Comparison of ENCODE assay signal across 35 mouse cellular contexts in genomic region chr5:14963821-14964220, GRCm38 (mm10). TPM values are rescaled to one million over a fixed set of nuclear protein-coding genes. Genes with fewer than 3 reads are reported as not detected.
DNase-seq lines count a peak whose midpoint lies in the region; ATAC-seq and TF ChIP-seq lines count a peak whose summit lies in the region.
"Not testable (repeated sequence)": the region's sequence is repeated elsewhere in the genome, so short reads cannot be mapped to it uniquely, and the experiment has no call there.
"Had no signal": no experiment of that assay in that cellular context is flagged by ENCODE, and none has a peak within 500 bp of the region (broad histone marks: within the 10 kb centered on the region; RNA-seq: fewer than 3 reads in every experiment).

No protein-coding gene starts in this region.

- H3K9ac ChIP-seq in ES-E14 (ENCODE audit: insufficient read depth, low read depth, low read length, poor library complexity, severe bottlenecking); embryonic facial prominence, embryonic 11.5 days (replicated peaks; ENCODE audit: low read length); midbrain, postnatal 0 days (replicated peaks; ENCODE audit: low read length, poor library complexity, severe bottlenecking): not testable (repeated sequence)

- peak; percentile 60 for DNase-seq in 416B (ENCODE audit: low read depth)
- peak; percentile 42 for DNase-seq in ES-E14 (ENCODE audit: low read depth, low spot score)
- peak; percentile 3 for DNase-seq in WW6 (ENCODE audit: low read depth, low spot score)
- peak; percentile 5 for DNase-seq in embryonic facial prominence, embryonic 11.5 days (ENCODE audit: low spot score)
- DNase-seq in induced T-regulatory cell, adult 2 months (ENCODE audit: low read depth): peak; percentile 5
- not testable (repeated sequence) for DNase-seq in left cerebral cortex, adult 2 months (ENCODE audit: extremely low spot score in 1 of 2, low spot score in 2 of 2)
- peak; percentile 20 for DNase-seq in midbrain, postnatal 0 days (ENCODE audit: low spot score)

- H3K36me3 ChIP-seq in ES-E14 (ENCODE audit: control insufficient read depth, insufficient read depth, low read length, poor library complexity, severe bottlenecking); embryonic facial prominence, embryonic 11.5 days (replicated peaks; ENCODE audit: control insufficient read depth, insufficient read depth, low read depth, low read length); midbrain, postnatal 0 days (ENCODE audit: insufficient read depth, low read length): not testable (repeated sequence)

- not testable (repeated sequence) for H3K27ac ChIP-seq in ES-E14 (ENCODE audit: insufficient read depth, low read depth, low read length, poor library complexity, severe bottlenecking); embryonic facial prominence, embryonic 11.5 days (replicated peaks; ENCODE audit: low read depth, low read length); left cerebral cortex, adult 2 months; midbrain, postnatal 0 days (ENCODE audit: low read depth, low read length)

- not testable (repeated sequence) for H3K4me2 ChIP-seq in embryonic facial prominence, embryonic 11.5 days (ENCODE audit: low read depth, low read length); midbrain, postnatal 0 days (ENCODE audit: low read depth, low read length, poor library complexity, severe bottlenecking)

- not testable (repeated sequence) for ATAC-seq in embryonic facial prominence, embryonic 11.5 days (replicated peaks; ENCODE audit: insufficient number of reproducible peaks, low FRiP score, low TSS enrichment, low read depth); midbrain, postnatal 0 days (ENCODE audit: low FRiP score)

- in situ Hi-C loops in ES-E14 (cut with MboI; ENCODE audit: low sequenced_read_pairs in 2 of 2, unreplicated experiment in 2 of 2): not testable (repeated sequence)

- 80% methylated on average over 13 of the region's 13 CpGs for WGBS in embryonic facial prominence, embryonic 11.5 days
- 82% methylated on average over 13 of the region's 13 CpGs for WGBS in midbrain, postnatal 0 days

- not testable (repeated sequence) for H3K27me3 ChIP-seq in embryonic facial prominence, embryonic 11.5 days (ENCODE audit: control insufficient read depth, insufficient read depth, low read length); midbrain, postnatal 0 days (ENCODE audit: insufficient read depth, low read length)

- peak; percentile 33 for TF ChIP-seq CTCF in left cerebral cortex, adult 2 months (IDR thresholded peaks at IDR 0.05)
- not testable (repeated sequence) for TF ChIP-seq CTCF in midbrain, postnatal 0 days (IDR thresholded peaks at IDR 0.05)

- H3K4me1 ChIP-seq in ES-E14 (ENCODE audit: control insufficient read depth in 2 of 2, insufficient read depth in 2 of 2, low read length in 2 of 2, poor library complexity in 1 of 2); embryonic facial prominence, embryonic 11.5 days (ENCODE audit: control insufficient read depth, insufficient read depth, low read length); midbrain, postnatal 0 days (ENCODE audit: insufficient read depth, low read length): not testable (repeated sequence)

- H3K4me3 ChIP-seq in ES-E14 (ENCODE audit: insufficient read depth in 1 of 2, low read depth in 1 of 2, low read length in 2 of 2, poor library complexity in 1 of 2, severe bottlenecking in 1 of 2); embryonic facial prominence, embryonic 11.5 days (ENCODE audit: low read depth, low read length); left cerebral cortex, adult 2 months; midbrain, postnatal 0 days (ENCODE audit: low read depth, low read length): not testable (repeated sequence)

- H3K9me3 ChIP-seq in ES-E14 (ENCODE audit: control insufficient read depth, insufficient read depth, low read depth, low read length); embryonic facial prominence, embryonic 11.5 days (replicated peaks; ENCODE audit: control insufficient read depth, low read length); midbrain, postnatal 0 days (ENCODE audit: low read length): not testable (repeated sequence)

- intact Hi-C loops in left cerebral cortex, adult 2 months (cut with DNase I): not testable (repeated sequence)

TF ChIP-seq in ES-E14, 5 proteins besides CTCF, POLR2A, EP300 and RAD21:
- peak; percentile 78 for TF ChIP-seq ZNF384 (IDR thresholded peaks at IDR 0.05; ENCODE audit: low read depth, low read length)

RNA-seq across cellular contexts. Expression of gene Gm10354, which starts 14.9 kb away (rescaled TPM):
- not detected in 2 replicates for total RNA-seq in ES-E14 (2012; rRNA removed)
- polyA plus RNA-seq in embryonic facial prominence, embryonic 11.5 days (2014; fragmentation: Nextera tagmentation; extraction: Ambion mirVana): not detected in 2 replicates
- total RNA-seq in left cerebral cortex, adult 2 months (2021): not detected
- total RNA-seq in midbrain, postnatal 0 days (2014; rRNA removed): not detected in 2 replicates
- not detected in 2 replicates for polyA plus RNA-seq in midbrain, postnatal 0 days (2015; fragmentation: Nextera tagmentation; extraction: Ambion mirVana)
- total RNA-seq: adrenal gland, adult 2 months; adrenal gland, postnatal 36 days; gastrocnemius, postnatal 14 days; granulocyte monocyte progenitor cell, adult 5-6 weeks; heart, postnatal 36 days; layer of hippocampus, adult 8-10 months; layer of hippocampus, postnatal 25 days; left cerebral cortex, postnatal 4 days; megakaryocyte progenitor cell, adult 5-6 weeks; neutrophil, adult 5-6 weeks had no signal
- polyA plus RNA-seq: adrenal gland, adult 2 months; CD4-positive, CD25-positive, alpha-beta regulatory T cell, adult 4 months; cerebellum, adult 2 months; cortical plate, adult 2 months; embryonic facial prominence, embryonic 10.5 days; forebrain, embryonic 13.5 days; heart, embryonic 11.5 days; heart, embryonic 16.5 days; hindbrain, embryonic 12.5 days; intestine, postnatal 0 days; kidney, embryonic 14.5 days; limb, embryonic 15.5 days; liver, embryonic 14.5 days; lung, embryonic 15.5 days; midbrain, embryonic 10.5 days; midbrain, embryonic 15.5 days; neural tube, embryonic 11.5 days; spleen, adult 2 months; stomach, postnatal 0 days had no signal

RNA-seq across cellular contexts. Expression of gene Speer4e, which starts 25.6 kb away (rescaled TPM):
- 0.18 TPM in 1 of 2 replicates, not detected in the other for total RNA-seq in ES-E14 (2012; rRNA removed)
- not detected in 2 replicates for polyA plus RNA-seq in embryonic facial prominence, embryonic 11.5 days (2014; fragmentation: Nextera tagmentation; extraction: Ambion mirVana)
- not detected for total RNA-seq in left cerebral cortex, adult 2 months (2021)
- not detected in 2 replicates for total RNA-seq in midbrain, postnatal 0 days (2014; rRNA removed)
- not detected in 2 replicates for polyA plus RNA-seq in midbrain, postnatal 0 days (2015; fragmentation: Nextera tagmentation; extraction: Ambion mirVana)
- total RNA-seq: adrenal gland, adult 2 months; adrenal gland, postnatal 36 days; gastrocnemius, postnatal 14 days; granulocyte monocyte progenitor cell, adult 5-6 weeks; heart, postnatal 36 days; layer of hippocampus, adult 8-10 months; layer of hippocampus, postnatal 25 days; left cerebral cortex, postnatal 4 days; megakaryocyte progenitor cell, adult 5-6 weeks; neutrophil, adult 5-6 weeks had no signal
- polyA plus RNA-seq: adrenal gland, adult 2 months; CD4-positive, CD25-positive, alpha-beta regulatory T cell, adult 4 months; cerebellum, adult 2 months; cortical plate, adult 2 months; embryonic facial prominence, embryonic 10.5 days; forebrain, embryonic 13.5 days; heart, embryonic 11.5 days; heart, embryonic 16.5 days; hindbrain, embryonic 12.5 days; intestine, postnatal 0 days; kidney, embryonic 14.5 days; limb, embryonic 15.5 days; liver, embryonic 14.5 days; lung, embryonic 15.5 days; midbrain, embryonic 10.5 days; midbrain, embryonic 15.5 days; neural tube, embryonic 11.5 days; spleen, adult 2 months; stomach, postnatal 0 days had no signal

RNA-seq across cellular contexts. Expression of gene Gm9758, which starts 49.1 kb away (rescaled TPM):
- not detected in 2 replicates for total RNA-seq in ES-E14 (2012; rRNA removed)
- polyA plus RNA-seq in embryonic facial prominence, embryonic 11.5 days (2014; fragmentation: Nextera tagmentation; extraction: Ambion mirVana): not detected in 2 replicates
- total RNA-seq in left cerebral cortex, adult 2 months (2021): not detected
- not detected in 2 replicates for total RNA-seq in midbrain, postnatal 0 days (2014; rRNA removed)
- polyA plus RNA-seq in midbrain, postnatal 0 days (2015; fragmentation: Nextera tagmentation; extraction: Ambion mirVana): not detected in 2 replicates
- total RNA-seq: adrenal gland, adult 2 months; adrenal gland, postnatal 36 days; gastrocnemius, postnatal 14 days; granulocyte monocyte progenitor cell, adult 5-6 weeks; heart, postnatal 36 days; layer of hippocampus, adult 8-10 months; layer of hippocampus, postnatal 25 days; left cerebral cortex, postnatal 4 days; megakaryocyte progenitor cell, adult 5-6 weeks; neutrophil, adult 5-6 weeks had no signal
- polyA plus RNA-seq: adrenal gland, adult 2 months; CD4-positive, CD25-positive, alpha-beta regulatory T cell, adult 4 months; cerebellum, adult 2 months; cortical plate, adult 2 months; embryonic facial prominence, embryonic 10.5 days; forebrain, embryonic 13.5 days; heart, embryonic 11.5 days; heart, embryonic 16.5 days; hindbrain, embryonic 12.5 days; intestine, postnatal 0 days; kidney, embryonic 14.5 days; limb, embryonic 15.5 days; liver, embryonic 14.5 days; lung, embryonic 15.5 days; midbrain, embryonic 10.5 days; midbrain, embryonic 15.5 days; neural tube, embryonic 11.5 days; spleen, adult 2 months; stomach, postnatal 0 days had no signal
